Comparison of ENCODE assay signal across 18 mouse cellular contexts in genomic region chr14:68021240-68021639, GRCm38 (mm10).
A peak's percentile ranks its signal among the peaks of the same experiment; 100 is the strongest.
DNase-seq lines count a peak whose midpoint lies in the region; ATAC-seq and TF ChIP-seq lines count a peak whose summit lies in the region.
"Had no signal": no experiment of that assay in that cellular context is flagged by ENCODE, and none has a peak within 500 bp of the region (broad histone marks: within the 10 kb centered on the region; RNA-seq: fewer than 3 reads in every experiment).

No protein-coding gene starts in this region.

- TF ChIP-seq CTCF in forebrain, postnatal 0 days (IDR thresholded peaks at IDR 0.05; ENCODE audit: low read depth): no peak

- no peaks in the 10 kb centered on the region for H3K27me3 ChIP-seq in forebrain, postnatal 0 days (ENCODE audit: insufficient read depth, low read length)
- H3K27me3 ChIP-seq in forebrain, embryonic 11.5 days (ENCODE audit: control insufficient read depth, insufficient read depth, low read length): no peaks in the 10 kb centered on the region
- H3K27me3 ChIP-seq in hindbrain, embryonic 15.5 days: no peaks in the 10 kb centered on the region
- no peaks in the 10 kb centered on the region for H3K27me3 ChIP-seq in neural tube, embryonic 14.5 days (ENCODE audit: control insufficient read depth, insufficient read depth, low read length)
- H3K27me3 ChIP-seq: kidney, embryonic 15.5 days; lung, embryonic 15.5 days had no signal

- 49% methylated on average over 7 of the region's 7 CpGs for WGBS in forebrain, postnatal 0 days
- WGBS in forebrain, embryonic 11.5 days: 84% methylated on average over 7 of the region's 7 CpGs
- WGBS in hindbrain, embryonic 15.5 days: 49% methylated on average over 7 of the region's 7 CpGs
- WGBS in neural tube, embryonic 14.5 days: 42% methylated on average over 7 of the region's 7 CpGs

- H3K9ac ChIP-seq in forebrain, postnatal 0 days: no peak overlapping the region
- H3K9ac ChIP-seq in forebrain, embryonic 11.5 days (ENCODE audit: low read length): no peak overlapping the region
- H3K9ac ChIP-seq in hindbrain, embryonic 15.5 days: no peak overlapping the region
- H3K9ac ChIP-seq in neural tube, embryonic 14.5 days (replicated peaks; ENCODE audit: low read depth, low read length): no peak overlapping the region
- H3K9ac ChIP-seq: kidney, embryonic 15.5 days; lung, embryonic 15.5 days had no signal

- no peaks in the 10 kb centered on the region for H3K9me3 ChIP-seq in forebrain, postnatal 0 days (ENCODE audit: low read length)
- H3K9me3 ChIP-seq in forebrain, embryonic 11.5 days (ENCODE audit: control insufficient read depth, low read length): no peaks in the 10 kb centered on the region
- H3K9me3 ChIP-seq in hindbrain, embryonic 15.5 days: no peaks in the 10 kb centered on the region
- H3K9me3 ChIP-seq in neural tube, embryonic 14.5 days (ENCODE audit: control insufficient read depth, low read length): no peaks in the 10 kb centered on the region
- H3K9me3 ChIP-seq: kidney, embryonic 15.5 days; lung, embryonic 15.5 days had no signal

- peak overlapping the region; percentile 48; the same call in 1 of the 2 replicates for H3K27ac ChIP-seq in forebrain, postnatal 0 days (ENCODE audit: low read depth, low read length)
- H3K27ac ChIP-seq in forebrain, embryonic 11.5 days (ENCODE audit: low read depth, low read length): no peak overlapping the region
- peak overlapping the region; percentile 68 for H3K27ac ChIP-seq in hindbrain, embryonic 15.5 days (replicated peaks)
- H3K27ac ChIP-seq in neural tube, embryonic 14.5 days (ENCODE audit: low read depth, low read length): peak overlapping the region; percentile 59
- H3K27ac ChIP-seq: kidney, embryonic 15.5 days; lung, embryonic 15.5 days had no signal

- no peaks in the 10 kb centered on the region for H3K4me1 ChIP-seq in forebrain, postnatal 0 days (ENCODE audit: insufficient read depth)
- no peaks in the 10 kb centered on the region; the same call in 1 of the 2 replicates for H3K4me1 ChIP-seq in forebrain, embryonic 11.5 days (replicated peaks; ENCODE audit: control insufficient read depth, insufficient read depth, low read length)
- peaks cover 13% of the 10 kb centered on the region for H3K4me1 ChIP-seq in hindbrain, embryonic 15.5 days (replicated peaks)
- H3K4me1 ChIP-seq in neural tube, embryonic 14.5 days (ENCODE audit: control insufficient read depth, insufficient read depth, low read length): no peaks in the 10 kb centered on the region; the same call in 1 of the 2 replicates
- H3K4me1 ChIP-seq: kidney, embryonic 15.5 days; lung, embryonic 15.5 days had no signal

- DNase-seq in forebrain, postnatal 0 days: peak; percentile 48
- DNase-seq in forebrain, embryonic 11.5 days (ENCODE audit: low spot score): no peak
- peak; percentile 37 for DNase-seq in right cerebral cortex, adult 18-20 months
- no peak for DNase-seq in right cerebral cortex, postnatal 25 days
- DNase-seq in cerebellum, adult 9-11 months: no peak
- no peak for DNase-seq in ovary, adult 18-20 months (ENCODE audit: low spot score)
- DNase-seq: adrenal gland, postnatal 10 days; cerebellum, adult 2 months; heart, adult 18-20 months; heart, postnatal 4 days; layer of hippocampus, adult 9-11 months; right cerebral cortex, postnatal 14 days had no signal

- no peaks in the 10 kb centered on the region for H3K36me3 ChIP-seq in forebrain, postnatal 0 days (ENCODE audit: insufficient read depth)
- no peaks in the 10 kb centered on the region for H3K36me3 ChIP-seq in forebrain, embryonic 11.5 days (ENCODE audit: control insufficient read depth, insufficient read depth, low read length)
- H3K36me3 ChIP-seq in hindbrain, embryonic 15.5 days: no peaks in the 10 kb centered on the region
- no peaks in the 10 kb centered on the region for H3K36me3 ChIP-seq in neural tube, embryonic 14.5 days (ENCODE audit: control insufficient read depth, insufficient read depth, low read length)
- H3K36me3 ChIP-seq: kidney, embryonic 15.5 days; lung, embryonic 15.5 days had no signal

- no peak overlapping the region for H3K4me3 ChIP-seq in forebrain, postnatal 0 days (ENCODE audit: low read depth, low read length)
- H3K4me3 ChIP-seq in forebrain, embryonic 11.5 days (ENCODE audit: low read depth, low read length): no peak overlapping the region
- H3K4me3 ChIP-seq in hindbrain, embryonic 15.5 days: no peak overlapping the region
- no peak overlapping the region for H3K4me3 ChIP-seq in neural tube, embryonic 14.5 days (ENCODE audit: low read depth, low read length)
- H3K4me3 ChIP-seq: kidney, embryonic 15.5 days; lung, embryonic 15.5 days had no signal

- no peak; the same call in 1 of the 2 replicates for ATAC-seq in forebrain, postnatal 0 days
- ATAC-seq in forebrain, embryonic 11.5 days (replicated peaks; ENCODE audit: low FRiP score): no peak
- ATAC-seq in hindbrain, embryonic 15.5 days (ENCODE audit: low FRiP score, low read depth): peak; percentile 66; the same call in 1 of the 2 replicates
- ATAC-seq in neural tube, embryonic 14.5 days (ENCODE audit: low read depth): no peak
- ATAC-seq: CD4-positive, CD25-positive, alpha-beta regulatory T cell, adult 4 months; Patski had no signal

- H3K4me2 ChIP-seq in forebrain, postnatal 0 days (ENCODE audit: low read depth): no peak overlapping the region
- no peak overlapping the region for H3K4me2 ChIP-seq in forebrain, embryonic 11.5 days (ENCODE audit: low read depth, low read length, severe bottlenecking)
- H3K4me2 ChIP-seq in hindbrain, embryonic 15.5 days: no peak overlapping the region
- no peak overlapping the region for H3K4me2 ChIP-seq in neural tube, embryonic 14.5 days (ENCODE audit: low read depth, low read length)
- H3K4me2 ChIP-seq: kidney, embryonic 15.5 days; lung, embryonic 15.5 days had no signal

Comparison
In these comparisons a context has a peak if more than half of its experiments do, and no peak if none do; other contexts are left out.
1. DNase-seq: peak in forebrain, postnatal 0 days (single experiment) and right cerebral cortex, adult 18-20 months (single experiment); none in forebrain, embryonic 11.5 days (single experiment), right cerebral cortex, postnatal 25 days (single experiment), cerebellum, adult 9-11 months (single experiment) and ovary, adult 18-20 months (single experiment).